Mouse (Mus musculus): ENCODE data around the gene Cnga3. TPM values are rescaled to one million over a fixed set of nuclear protein-coding genes. Genes with fewer than 3 reads are reported as not detected.

Gene Cnga3
- not detected in 2 replicates for polyA plus RNA-seq (2015; fragmentation: Nextera tagmentation; extraction: Ambion mirVana)

DNA sequence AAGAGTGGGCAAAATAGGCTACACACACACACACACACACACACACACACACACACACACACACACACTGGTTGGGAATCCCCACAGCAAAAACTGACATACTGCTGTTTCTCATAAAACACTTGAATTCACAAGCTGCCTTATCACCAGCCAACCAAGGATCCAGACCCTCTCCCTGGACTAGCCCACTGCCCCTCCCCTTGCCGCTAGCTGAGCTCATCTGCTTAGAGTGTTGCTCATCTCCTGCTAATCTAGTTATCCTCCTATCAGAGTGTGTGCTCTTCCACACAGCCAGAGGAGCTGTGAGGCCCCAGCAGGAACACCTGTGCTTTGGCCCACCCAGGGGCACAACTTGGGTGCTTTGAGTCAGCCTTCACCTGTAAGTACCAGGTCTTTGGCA lies at the start of gene Cnga3:
Gene Cnga3 (plus strand): TSS at position 291 of the 400 bp plus-strand sequence.
- Histone ChIP-seq H3K4me3 (replicated peaks) (no peak within 1 kb of the TSS), H3K27ac (no peak within 1 kb of the TSS), H3K36me3 (no peaks in the 10 kb centered on the region), H3K27me3 (0 out of 2 replicates have a peak, but pooled peaks cover 5% of the 10 kb centered on the region), H3K4me1 (replicated peaks) (no peaks in the 10 kb centered on the region), H3K9me3 (replicated peaks) (no peaks in the 10 kb centered on the region), H3K4me2 (no peak within 1 kb of the TSS), H3K9ac (no peak within 1 kb of the TSS)
- DNase-seq (no peak), ATAC-seq (ENCODE audit: low read depth) (no peak)
- WGBS (ENCODE audit: insufficient replicate concordance) = 32% methylated on average over 1 of the region's 1 CpGs

DNA sequence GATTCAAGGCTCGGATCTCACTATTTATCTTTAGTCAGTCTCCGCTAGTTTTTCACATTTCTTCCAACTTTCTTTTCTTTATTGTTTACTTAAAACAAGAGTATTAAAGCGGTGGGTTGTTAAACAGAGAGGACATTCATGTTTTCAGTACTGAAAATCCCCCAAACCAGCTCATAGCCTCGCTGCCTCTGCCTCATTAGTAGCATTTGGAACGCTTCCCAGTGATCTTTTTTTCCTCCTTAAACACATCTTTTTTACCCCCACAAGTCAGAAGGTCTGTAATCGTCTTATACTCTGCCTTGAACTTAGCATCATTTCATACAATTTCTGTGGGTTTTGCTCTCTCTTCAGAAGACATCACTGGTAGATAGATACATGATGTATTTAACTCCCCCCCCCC lies 48.2 kb upstream of the Cnga3 start:
- Histone ChIP-seq H3K27ac (no peak overlapping the region), H3K27me3 (no peaks in the 10 kb centered on the region), H3K4me2 (no peak overlapping the region), H3K36me3 (no peaks in the 10 kb centered on the region), H3K9ac (no peak overlapping the region), H3K4me3 (replicated peaks) (no peak overlapping the region), H3K4me1 (replicated peaks) (no peaks in the 10 kb centered on the region), H3K9me3 (replicated peaks) (0 out of 2 replicates have a peak, but pooled peaks cover 3% of the 10 kb centered on the region)
- ATAC-seq (ENCODE audit: low read depth) (no peak), DNase-seq (no peak)
- 65% methylated on average over 6 of the region's 6 CpGs for WGBS (ENCODE audit: insufficient replicate concordance)

DNA sequence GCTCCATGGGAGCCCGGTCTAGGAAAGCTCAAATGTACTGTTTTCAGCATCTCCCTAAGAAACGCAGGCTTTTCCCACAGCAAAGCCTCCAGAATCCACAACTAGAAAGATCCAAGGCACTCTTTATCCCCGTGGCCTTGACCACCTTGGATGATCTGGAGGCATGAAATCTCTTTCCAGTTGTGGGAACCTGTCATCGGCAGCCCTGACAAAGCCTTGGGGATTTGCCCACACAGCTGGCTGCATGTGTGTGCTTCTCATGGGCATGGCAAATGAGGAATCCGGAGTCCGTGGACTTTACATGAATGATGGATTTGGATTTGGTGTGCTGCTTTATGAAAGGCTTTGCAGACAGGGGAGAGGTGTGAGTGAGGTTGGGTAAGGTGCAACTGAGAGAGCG lies 46.3 kb upstream of the Cnga3 start:
- 67% methylated on average over 7 of the region's 7 CpGs for WGBS (ENCODE audit: insufficient replicate concordance)
- no peak overlapping the region for H3K9ac ChIP-seq

DNA sequence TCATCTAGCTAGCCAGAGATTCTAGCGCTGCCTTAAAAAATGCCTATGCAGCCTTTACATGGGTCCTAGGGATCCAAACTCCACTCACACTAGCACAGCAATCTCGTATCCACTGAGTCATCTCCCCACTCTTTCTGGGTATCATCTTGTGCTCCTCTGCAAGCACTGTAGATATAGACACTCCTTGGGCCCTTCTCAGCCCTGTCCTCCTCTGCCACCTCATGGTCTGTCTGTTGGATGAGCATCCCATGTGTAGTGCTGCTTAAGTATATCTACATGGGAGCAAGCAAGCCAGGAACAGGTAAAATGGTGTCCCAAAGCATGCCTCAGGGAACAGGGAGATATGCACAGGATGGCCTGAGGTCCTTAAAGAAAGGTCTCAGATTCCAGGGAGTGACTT lies 36.4 kb upstream of the Cnga3 start:
- DNase-seq = no peak
- no peaks in the 10 kb centered on the region for H3K9me3 ChIP-seq (replicated peaks)
- no peaks in the 10 kb centered on the region for H3K4me1 ChIP-seq (replicated peaks)
- H3K36me3 ChIP-seq = no peaks in the 10 kb centered on the region
- no peak overlapping the region for H3K4me3 ChIP-seq (replicated peaks)
- ATAC-seq (ENCODE audit: low read depth) = no peak
- no peak overlapping the region for H3K9ac ChIP-seq
- H3K27ac ChIP-seq = no peak overlapping the region
- 64% methylated on average over 2 of the region's 2 CpGs for WGBS (ENCODE audit: insufficient replicate concordance)
- no peaks in the 10 kb centered on the region for H3K27me3 ChIP-seq
- no peak overlapping the region for H3K4me2 ChIP-seq

More for the DNA sequence above, 46.3 kb upstream of the Cnga3 start:
- Histone ChIP-seq H3K4me3 (replicated peaks) (no peak overlapping the region), H3K27me3 (no peaks in the 10 kb centered on the region), H3K36me3 (no peaks in the 10 kb centered on the region), H3K9me3 (replicated peaks) (0 out of 2 replicates have a peak, but pooled peaks cover 2% of the 10 kb centered on the region), H3K27ac (no peak overlapping the region), H3K4me1 (replicated peaks) (no peaks in the 10 kb centered on the region), H3K4me2 (no peak overlapping the region)
- no peak for ATAC-seq (ENCODE audit: low read depth)
- DNase-seq = no peak

DNA sequence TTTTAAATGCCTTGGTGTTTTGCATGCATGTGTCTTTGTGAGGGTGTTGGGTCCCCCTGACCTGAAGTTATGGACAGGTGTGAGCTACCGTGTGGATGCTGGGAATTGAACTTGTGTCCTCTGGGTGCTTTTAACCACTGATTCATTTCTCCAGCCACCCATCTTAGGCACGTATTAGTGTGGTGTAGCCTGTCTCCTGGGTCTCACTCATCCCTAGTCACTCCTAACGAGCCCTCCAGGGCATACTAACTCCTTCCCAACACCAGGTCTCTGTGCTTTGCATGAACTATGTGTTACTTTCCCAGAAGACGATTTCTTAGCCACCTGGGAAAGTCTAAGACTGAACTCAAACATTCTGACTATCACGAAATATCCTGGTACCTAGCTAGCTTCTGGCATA lies 34.4 kb upstream of the Cnga3 start:
- Histone ChIP-seq H3K27me3 (no peaks in the 10 kb centered on the region), H3K36me3 (no peaks in the 10 kb centered on the region), H3K4me1 (replicated peaks) (no peaks in the 10 kb centered on the region), H3K27ac (no peak overlapping the region), H3K9ac (no peak overlapping the region), H3K4me2 (no peak overlapping the region), H3K9me3 (replicated peaks) (no peaks in the 10 kb centered on the region), H3K4me3 (replicated peaks) (no peak overlapping the region)
- 48% methylated on average over 5 of the region's 5 CpGs for WGBS (ENCODE audit: insufficient replicate concordance)
- no peak for ATAC-seq (ENCODE audit: low read depth)
- no peak for DNase-seq

DNA sequence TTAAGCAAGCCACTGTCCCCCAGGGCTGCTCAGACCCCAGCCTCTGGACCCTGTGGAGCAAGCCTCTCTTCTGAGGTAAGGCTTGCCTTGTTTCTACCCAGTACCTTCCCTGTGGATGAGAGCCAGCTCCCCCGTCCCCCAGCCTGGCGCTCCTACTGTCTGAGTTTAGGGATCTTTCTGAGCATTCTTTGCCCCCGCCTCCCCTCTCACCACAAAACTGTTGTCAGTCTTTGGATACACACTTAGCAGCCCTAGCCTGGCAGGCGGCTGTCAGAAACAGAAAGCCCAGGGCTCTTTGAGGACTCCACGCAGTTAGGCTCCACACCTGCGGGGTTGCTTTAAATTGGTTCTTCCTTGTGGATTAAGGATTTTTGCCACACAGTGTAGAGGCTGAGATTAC lies 27.2 kb upstream of the Cnga3 start:
- H3K27ac ChIP-seq = no peak overlapping the region
- H3K9ac ChIP-seq = no peak overlapping the region
- no peaks in the 10 kb centered on the region for H3K4me1 ChIP-seq (replicated peaks)
- H3K4me2 ChIP-seq = no peak overlapping the region
- ATAC-seq (ENCODE audit: low read depth) (no peak), DNase-seq (no peak)
- 61% methylated on average over 6 of the region's 6 CpGs for WGBS (ENCODE audit: insufficient replicate concordance)
- H3K9me3 ChIP-seq (replicated peaks) = no peaks in the 10 kb centered on the region
- no peak overlapping the region for H3K4me3 ChIP-seq (replicated peaks)
- H3K36me3 ChIP-seq = no peaks in the 10 kb centered on the region
- no peaks in the 10 kb centered on the region for H3K27me3 ChIP-seq

DNA sequence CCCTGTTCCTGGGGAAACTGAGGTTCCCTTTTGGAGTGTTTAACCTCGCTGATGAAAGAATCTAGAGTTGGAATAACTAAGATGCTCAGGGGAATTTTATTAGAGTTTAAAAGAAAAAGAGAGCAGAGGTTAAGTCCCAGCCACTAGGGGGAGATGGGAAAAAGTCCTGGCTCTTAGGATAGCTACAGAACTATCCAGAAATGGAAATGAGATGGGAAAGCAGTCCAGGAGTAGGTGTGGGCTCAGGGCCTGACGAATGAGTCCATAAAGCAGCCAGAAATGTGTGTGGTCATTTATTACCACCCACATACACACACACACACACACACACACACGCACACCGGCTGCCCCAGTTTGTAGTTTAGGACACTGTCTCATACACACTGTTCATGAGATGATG lies 19.6 kb upstream of the Cnga3 start:
- 39% methylated on average over 4 of the region's 4 CpGs for WGBS (ENCODE audit: insufficient replicate concordance)
- no peak overlapping the region for H3K9ac ChIP-seq
- H3K4me1 ChIP-seq (replicated peaks) = no peaks in the 10 kb centered on the region
- no peak overlapping the region for H3K4me3 ChIP-seq (replicated peaks)
- H3K27me3 ChIP-seq = no peaks in the 10 kb centered on the region
- no peak for ATAC-seq (ENCODE audit: low read depth)
- no peak for DNase-seq
- H3K9me3 ChIP-seq (replicated peaks) = no peaks in the 10 kb centered on the region
- H3K4me2 ChIP-seq = no peak overlapping the region
- H3K36me3 ChIP-seq = no peaks in the 10 kb centered on the region
- no peak overlapping the region for H3K27ac ChIP-seq

DNA sequence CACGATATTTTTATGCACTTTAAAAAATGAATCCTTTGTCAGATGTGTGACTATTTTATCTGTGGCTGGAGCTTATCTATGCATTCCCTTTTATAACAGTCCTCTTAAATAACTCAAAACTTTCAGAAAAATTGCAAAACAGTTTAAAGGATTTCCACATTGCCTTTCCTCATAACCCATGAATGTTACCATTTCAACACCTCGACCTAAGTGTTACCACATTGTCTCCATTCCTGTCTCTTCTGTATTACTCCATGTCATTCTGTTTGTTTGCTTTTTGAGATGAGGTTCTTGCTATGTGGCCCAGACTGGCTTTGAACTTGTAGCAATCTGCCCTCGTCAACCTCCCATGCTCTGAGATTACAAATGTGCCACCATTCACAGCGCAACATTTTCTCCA lies 12.8 kb upstream of the Cnga3 start:
- H3K27ac ChIP-seq = no peak overlapping the region
- no peaks in the 10 kb centered on the region for H3K4me1 ChIP-seq (replicated peaks)
- no peaks in the 10 kb centered on the region for H3K36me3 ChIP-seq
- no peak for ATAC-seq (ENCODE audit: low read depth)
- WGBS (ENCODE audit: insufficient replicate concordance) = 67% methylated on average over 4 of the region's 4 CpGs
- H3K4me3 ChIP-seq (replicated peaks) = no peak overlapping the region
- no peaks in the 10 kb centered on the region for H3K9me3 ChIP-seq (replicated peaks)
- no peaks in the 10 kb centered on the region for H3K27me3 ChIP-seq
- no peak overlapping the region for H3K4me2 ChIP-seq
- DNase-seq = no peak
- H3K9ac ChIP-seq = no peak overlapping the region

DNA sequence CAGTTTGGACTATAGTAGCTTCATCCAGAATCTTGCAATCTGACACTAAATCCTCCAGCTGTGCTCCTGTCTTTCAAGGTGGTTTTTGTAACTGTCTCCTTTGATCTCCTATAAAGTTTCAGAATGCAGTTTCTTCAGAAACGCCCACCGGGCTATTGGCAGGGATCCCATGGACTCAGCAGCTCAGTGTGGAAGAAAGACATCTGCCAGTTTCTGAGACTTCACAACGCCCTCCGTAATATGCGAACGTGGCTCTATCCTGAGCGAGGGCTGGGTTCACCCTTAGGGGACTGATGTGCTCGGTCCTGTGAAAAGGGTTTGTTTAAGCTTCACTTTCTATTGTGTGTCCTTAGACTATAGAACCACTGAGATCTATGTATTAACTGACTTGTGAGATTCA lies 6.5 kb upstream of the Cnga3 start:
- Histone ChIP-seq H3K4me3 (replicated peaks) (no peak overlapping the region), H3K9ac (no peak overlapping the region), H3K27me3 (no peaks in the 10 kb centered on the region), H3K4me2 (no peak overlapping the region), H3K9me3 (replicated peaks) (no peaks in the 10 kb centered on the region), H3K36me3 (no peaks in the 10 kb centered on the region), H3K4me1 (replicated peaks) (no peaks in the 10 kb centered on the region), H3K27ac (no peak overlapping the region)
- DNase-seq (no peak), ATAC-seq (ENCODE audit: low read depth) (no peak)
- WGBS (ENCODE audit: insufficient replicate concordance) = 82% methylated on average over 8 of the region's 8 CpGs

DNA sequence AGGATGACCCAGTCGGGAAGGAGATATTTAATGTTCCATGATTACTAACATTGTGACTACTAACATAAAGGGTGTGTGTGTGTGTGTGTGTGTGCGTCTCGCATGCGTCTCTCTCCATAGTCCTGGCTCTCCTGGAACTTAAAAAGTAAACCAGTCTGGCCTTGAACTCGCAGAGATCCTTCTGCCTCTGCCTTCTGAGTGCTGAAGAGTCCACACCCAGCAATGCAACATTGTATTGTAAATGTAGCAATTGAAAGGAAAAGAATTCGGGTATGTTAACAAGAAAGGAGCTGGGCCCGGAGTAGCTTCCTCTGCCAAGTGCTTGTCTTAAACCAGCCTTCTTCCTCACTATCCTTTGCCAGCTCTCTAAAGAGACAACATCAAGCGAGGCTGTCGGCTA lies 1.9 kb upstream of the Cnga3 start:
- H3K9me3 ChIP-seq (replicated peaks) = no peaks in the 10 kb centered on the region
- ATAC-seq (ENCODE audit: low read depth) = no peak
- no peak for DNase-seq
- no peak overlapping the region for H3K27ac ChIP-seq
- H3K4me2 ChIP-seq = no peak overlapping the region
- 66% methylated on average over 9 of the region's 9 CpGs for WGBS (ENCODE audit: insufficient replicate concordance)
- H3K27me3 ChIP-seq = 0 out of 2 replicates have a peak, but pooled peaks cover 5% of the 10 kb centered on the region
- no peaks in the 10 kb centered on the region for H3K36me3 ChIP-seq
- H3K9ac ChIP-seq = no peak overlapping the region
- no peak overlapping the region for H3K4me3 ChIP-seq (replicated peaks)
- no peaks in the 10 kb centered on the region for H3K4me1 ChIP-seq (replicated peaks)

DNA sequence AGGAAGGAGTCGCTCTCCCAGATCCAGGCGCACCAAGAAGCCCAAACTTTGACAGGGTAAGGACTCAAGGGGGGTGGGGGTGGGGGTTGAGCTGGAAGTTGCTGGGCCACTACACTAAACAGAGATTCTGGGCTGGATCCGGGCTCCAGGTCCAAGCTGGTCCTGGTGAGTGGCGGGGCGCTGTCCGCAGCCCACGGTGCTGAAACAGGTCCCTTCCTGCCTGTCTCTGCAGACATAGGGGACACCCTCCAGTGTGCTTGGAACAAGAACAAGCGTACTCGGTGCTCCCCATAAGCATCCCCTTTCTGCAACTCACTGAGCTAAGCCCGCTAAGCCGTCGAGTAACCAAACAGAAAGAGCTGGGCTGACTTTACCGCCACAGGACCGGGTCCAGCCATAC lies 4.2 kb downstream of the Cnga3 start:
- Histone ChIP-seq H3K27me3 (0 out of 2 replicates have a peak, but pooled peaks cover 5% of the 10 kb centered on the region), H3K4me3 (replicated peaks) (no peak overlapping the region), H3K27ac (no peak overlapping the region), H3K9me3 (replicated peaks) (no peaks in the 10 kb centered on the region), H3K4me2 (no peak overlapping the region), H3K36me3 (no peaks in the 10 kb centered on the region), H3K9ac (no peak overlapping the region), H3K4me1 (replicated peaks) (no peaks in the 10 kb centered on the region)
- ATAC-seq (ENCODE audit: low read depth) (no peak), DNase-seq (peak; percentile 5)
- 9% methylated on average over 14 of the region's 14 CpGs for WGBS (ENCODE audit: insufficient replicate concordance)

DNA sequence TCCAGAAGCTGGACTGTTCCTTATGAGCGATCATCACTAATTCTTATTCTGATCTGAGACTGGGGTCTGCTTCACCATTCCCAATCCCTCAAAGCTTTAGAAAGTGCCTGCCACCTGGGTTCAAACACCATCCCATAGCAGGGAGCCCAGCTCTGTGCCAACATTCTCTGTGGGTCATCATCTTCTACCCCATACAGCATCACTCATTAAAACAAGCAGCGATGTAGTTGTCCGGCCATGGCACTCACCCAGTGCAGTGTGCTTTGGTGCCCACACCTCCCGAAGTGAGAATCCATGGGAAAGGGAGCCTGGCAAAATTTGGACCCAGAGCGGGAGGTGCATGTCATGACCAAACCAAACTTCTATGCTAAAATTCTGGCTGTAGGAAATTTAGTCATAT lies 5.4 kb downstream of the Cnga3 start:
- WGBS (ENCODE audit: insufficient replicate concordance) = 64% methylated on average over 5 of the region's 5 CpGs
- Histone ChIP-seq H3K4me3 (replicated peaks) (no peak overlapping the region), H3K36me3 (no peaks in the 10 kb centered on the region), H3K27ac (no peak overlapping the region), H3K9ac (no peak overlapping the region), H3K9me3 (replicated peaks) (no peaks in the 10 kb centered on the region), H3K4me2 (no peak overlapping the region), H3K4me1 (replicated peaks) (no peaks in the 10 kb centered on the region), H3K27me3 (0 out of 2 replicates have a peak, but pooled peaks cover 5% of the 10 kb centered on the region)
- DNase-seq (no peak), ATAC-seq (ENCODE audit: low read depth) (no peak)
